Mouse (Mus musculus): ENCODE data around the gene Hivep3.

Hivep3 gene

GRCm38 (mm10) chr4:120124656-120125055 is 391.1 kb downstream of the Hivep3 start:
- no peak for DNase-seq

- DNase-seq = no peak
These were observed 392.5 kb downstream of the Hivep3 start for GRCm38 (mm10) chr4:120126047-120126446.

GRCm38 (mm10) chr4:120127333-120127732 is 393.7 kb downstream of the Hivep3 start:
- no peak for DNase-seq

GRCm38 (mm10) chr4:120128033-120128432 is 394.4 kb downstream of the Hivep3 start:
- DNase-seq = no peak

GRCm38 (mm10) chr4:120129233-120129885 is 395.8 kb downstream of the Hivep3 start:
- peak; percentile 47 to 48 for DNase-seq

GRCm38 (mm10) chr4:120130926-120131325 is 397.3 kb downstream of the Hivep3 start:
- DNase-seq = no peak

GRCm38 (mm10) chr4:120131441-120132220 is 398.0 kb downstream of the Hivep3 start:
- no peak for DNase-seq

- no peak for DNase-seq
These were observed 400.6 kb downstream of the Hivep3 start for GRCm38 (mm10) chr4:120134223-120134622.

- no peak for DNase-seq
These were observed 408.2 kb downstream of the Hivep3 start for GRCm38 (mm10) chr4:120141810-120142209.

GRCm38 (mm10) chr4:120142905-120143304 is 409.3 kb downstream of the Hivep3 start:
- no peak for DNase-seq

GRCm38 (mm10) chr4:120144343-120144742 is 410.8 kb downstream of the Hivep3 start:
- no peak for DNase-seq

GRCm38 (mm10) chr4:120145931-120146330 is 412.3 kb downstream of the Hivep3 start:
- no peak for DNase-seq

GRCm38 (mm10) chr4:120148291-120149141 is 414.9 kb downstream of the Hivep3 start:
- DNase-seq = peak; percentile 38 to 44

- no peak for DNase-seq
These were observed 415.5 kb downstream of the Hivep3 start for GRCm38 (mm10) chr4:120149142-120149524.

- DNase-seq = no peak
These were observed 416.8 kb downstream of the Hivep3 start for GRCm38 (mm10) chr4:120150345-120150920.

- no peak for DNase-seq
These were observed 418.3 kb downstream of the Hivep3 start for GRCm38 (mm10) chr4:120151906-120152305.

GRCm38 (mm10) chr4:120152648-120153047 is 419.1 kb downstream of the Hivep3 start:
- DNase-seq = no peak

GRCm38 (mm10) chr4:120153736-120154135 is 420.2 kb downstream of the Hivep3 start:
- no peak for DNase-seq

- DNase-seq = no peak
These were observed 425.2 kb downstream of the Hivep3 start for GRCm38 (mm10) chr4:120158714-120159310.

GRCm38 (mm10) chr4:120161166-120161949 is 427.8 kb downstream of the Hivep3 start, which contains the start of gene Edn2:
TSS of gene Edn2 (plus strand) at chr4:120161206.
- DNase-seq = peak; percentile 17 to 29

GRCm38 (mm10) chr4:120162586-120162985 is 429.0 kb downstream of the Hivep3 start:
- DNase-seq = no peak

GRCm38 (mm10) chr4:120163242-120163641 is 429.7 kb downstream of the Hivep3 start:
- DNase-seq = no peak

All from thymus, postnatal 36 days (tissue).